Mouse (Mus musculus) liver, embryonic 12.5 days (tissue): ENCODE measurements around the gene Wwc1. TPM values are rescaled to one million over a fixed set of nuclear protein-coding genes. Genes with fewer than 3 reads are reported as not detected.

ENCODE experiments used
- ATAC-seq: fragments of 200-750 bp; cut with Nextera tagmentation; 2 replicates; pipeline ENCODE4 v1.8.0; 2017; ENCODE audit warnings: moderate number of reproducible peaks, mild to moderate bottlenecking, moderate library complexity
- H3K27ac ChIP-seq: fragments of 300-500 bp; sonication (generic); 2 replicates; pipeline ENCODE4 v1.5.1; 2016; ENCODE audit warnings: mild to moderate bottlenecking
- H3K27me3 ChIP-seq: fragments of 300-500 bp; sonication (generic); replicated peaks from 2 replicates; pipeline ENCODE4 v1.6.1; 2016; ENCODE audit warnings: mild to moderate bottlenecking, moderate library complexity
- H3K36me3 ChIP-seq: fragments of 300-500 bp; sonication (generic); 2 replicates; pipeline ENCODE4 v1.6.1; 2016; ENCODE audit warnings: mild to moderate bottlenecking, moderate library complexity
- H3K4me1 ChIP-seq: fragments of 300-500 bp; sonication (generic); 2 replicates; pipeline ENCODE4 v1.6.1; 2016
- H3K4me2 ChIP-seq: fragments of 300-500 bp; sonication (generic); 2 replicates; pipeline ENCODE4 v1.6.1; 2016; ENCODE audit warnings: mild to moderate bottlenecking, moderate library complexity
- H3K4me3 ChIP-seq: fragments of 300-500 bp; sonication (generic); 2 replicates; pipeline ENCODE4 v1.5.1; 2016; ENCODE audit warnings: mild to moderate bottlenecking, moderate library complexity
- H3K9ac ChIP-seq: fragments of 300-500 bp; sonication (generic); 2 replicates; pipeline ENCODE4 v1.6.1; 2016; ENCODE audit warnings: mild to moderate bottlenecking, moderate library complexity
- H3K9me3 ChIP-seq: fragments of 300-500 bp; sonication (generic); replicated peaks from 2 replicates; pipeline ENCODE4 v1.6.1; 2016; ENCODE audit warnings: mild to moderate bottlenecking, moderate library complexity
- WGBS: fragments of 180-500 bp; shearing (Covaris S2); methylation state at CpG from one replicate; pipeline ENCODE4 v1.1.7; 2016; ENCODE audit not compliant: insufficient replicate concordance; 5-methylcytosine and 5-hydroxymethylcytosine counted together
- polyA plus RNA-seq: library from polyadenylated mRNA; unstranded; fragments of >200 nt; fragmentation: Nextera tagmentation; extraction: Ambion mirVana; gene quantifications from 2 replicates; pipeline ENCODE4 v1.2.1, GENCODE M21; 2016

Wwc1 gene
- polyA plus RNA-seq, 1 experiment from 2014 or later = 3.0 TPM

- no peaks in the 10 kb centered on the region for H3K9me3 ChIP-seq
- no peak overlapping the region for H3K4me3 ChIP-seq
- H3K27ac ChIP-seq = no peak overlapping the region
- H3K9ac ChIP-seq = no peak overlapping the region
- H3K36me3 ChIP-seq = no peaks in the 10 kb centered on the region
- ATAC-seq = no peak
- no peak overlapping the region for H3K4me2 ChIP-seq
- WGBS = 65% methylated on average over 19 of the region's 19 CpGs
- H3K27me3 ChIP-seq = peaks cover 19% of the 10 kb centered on the region; the same call in 1 of the 2 replicates
- no peaks in the 10 kb centered on the region for H3K4me1 ChIP-seq
Observed at GRCm38 (mm10) chr11:35970806-35971705, 9.3 kb downstream of the Wwc1 start.

GRCm38 (mm10) chr11:35968291-35968690 is 12.0 kb downstream of the Wwc1 start:
- no peaks in the 10 kb centered on the region for H3K9me3 ChIP-seq
- 82% methylated on average over 10 of the region's 10 CpGs for WGBS
- no peak for ATAC-seq

GRCm38 (mm10) chr11:35963981-35964549 is 16.3 kb downstream of the Wwc1 start:
- WGBS = 68% methylated on average over 9 of the region's 9 CpGs
- no peak overlapping the region for H3K4me2 ChIP-seq
- no peaks in the 10 kb centered on the region for H3K36me3 ChIP-seq
- H3K4me1 ChIP-seq = peaks cover 7% of the 10 kb centered on the region; the same call in 1 of the 2 replicates
- ATAC-seq = no peak
- no peaks in the 10 kb centered on the region for H3K9me3 ChIP-seq
- no peak overlapping the region for H3K4me3 ChIP-seq
- H3K27me3 ChIP-seq = no peaks in the 10 kb centered on the region
- H3K9ac ChIP-seq = no peak overlapping the region
- no peak overlapping the region for H3K27ac ChIP-seq

More at GRCm38 (mm10) chr11:35968291-35968690, 12.0 kb downstream of the Wwc1 start:
- no peak overlapping the region for H3K4me2 ChIP-seq
- H3K27ac ChIP-seq = no peak overlapping the region
- no peak overlapping the region for H3K9ac ChIP-seq
- H3K4me3 ChIP-seq = no peak overlapping the region
- no peaks in the 10 kb centered on the region for H3K36me3 ChIP-seq
- peaks cover 7% of the 10 kb centered on the region; the same call in 1 of the 2 replicates for H3K4me1 ChIP-seq
- peaks cover 15% of the 10 kb centered on the region; the same call in 1 of the 2 replicates for H3K27me3 ChIP-seq

GRCm38 (mm10) chr11:35963554-35963953 is 16.8 kb downstream of the Wwc1 start:
- Histone ChIP-seq H3K9me3 (no peaks in the 10 kb centered on the region), H3K4me1 (peaks cover 7% of the 10 kb centered on the region; the same call in 1 of the 2 replicates), H3K4me2 (no peak overlapping the region), H3K27me3 (no peaks in the 10 kb centered on the region), H3K27ac (no peak overlapping the region), H3K9ac (no peak overlapping the region), H3K4me3 (no peak overlapping the region), H3K36me3 (no peaks in the 10 kb centered on the region)
- ATAC-seq = no peak
- WGBS = 38% methylated on average over 2 of the region's 2 CpGs

GRCm38 (mm10) chr11:35962431-35962830 is 17.9 kb downstream of the Wwc1 start:
- 71% methylated on average over 2 of the region's 2 CpGs for WGBS

GRCm38 (mm10) chr11:35959270-35959669 is 21.1 kb downstream of the Wwc1 start:
- WGBS = 58% methylated on average over 3 of the region's 3 CpGs
- Histone ChIP-seq H3K27ac (no peak overlapping the region), H3K27me3 (no peaks in the 10 kb centered on the region), H3K9ac (no peak overlapping the region), H3K36me3 (no peaks in the 10 kb centered on the region), H3K4me3 (no peak overlapping the region), H3K4me2 (no peak overlapping the region), H3K9me3 (no peaks in the 10 kb centered on the region), H3K4me1 (peaks cover 10% of the 10 kb centered on the region; the same call in 1 of the 2 replicates)
- no peak for ATAC-seq

More at GRCm38 (mm10) chr11:35962431-35962830, 17.9 kb downstream of the Wwc1 start:
- Histone ChIP-seq H3K9me3 (no peaks in the 10 kb centered on the region), H3K27me3 (no peaks in the 10 kb centered on the region), H3K4me3 (no peak overlapping the region), H3K36me3 (no peaks in the 10 kb centered on the region), H3K27ac (no peak overlapping the region), H3K4me2 (no peak overlapping the region), H3K4me1 (peaks cover 7% of the 10 kb centered on the region; the same call in 1 of the 2 replicates), H3K9ac (no peak overlapping the region)
- ATAC-seq = no peak

GRCm38 (mm10) chr11:35955572-35955971 is 24.8 kb downstream of the Wwc1 start:
- no peak for ATAC-seq
- 40% methylated on average over 3 of the region's 3 CpGs for WGBS
- Histone ChIP-seq H3K27ac (no peak overlapping the region), H3K27me3 (no peaks in the 10 kb centered on the region), H3K36me3 (no peaks in the 10 kb centered on the region), H3K4me2 (no peak overlapping the region), H3K9me3 (no peaks in the 10 kb centered on the region), H3K9ac (no peak overlapping the region), H3K4me1 (0 out of 2 replicates have a peak, but pooled peaks cover 3% of the 10 kb centered on the region), H3K4me3 (no peak overlapping the region)

GRCm38 (mm10) chr11:35953179-35953578 is 27.1 kb downstream of the Wwc1 start:
- no peak for ATAC-seq
- Histone ChIP-seq H3K36me3 (no peaks in the 10 kb centered on the region), H3K9me3 (no peaks in the 10 kb centered on the region), H3K4me1 (peaks cover 21% of the 10 kb centered on the region), H3K4me2 (no peak overlapping the region), H3K4me3 (no peak overlapping the region), H3K27ac (no peak overlapping the region), H3K9ac (no peak overlapping the region), H3K27me3 (no peaks in the 10 kb centered on the region)
- WGBS = 60% methylated on average over 4 of the region's 4 CpGs

GRCm38 (mm10) chr11:35951727-35952065 is 28.6 kb downstream of the Wwc1 start:
- peak; percentile 66 for ATAC-seq
- H3K27ac ChIP-seq = peak overlapping the region; percentile 74; the same call in 1 of the 2 replicates
- H3K9ac ChIP-seq = no peak overlapping the region
- H3K27me3 ChIP-seq = no peaks in the 10 kb centered on the region
- no peak overlapping the region for H3K4me2 ChIP-seq
- no peak overlapping the region for H3K4me3 ChIP-seq
- H3K36me3 ChIP-seq = no peaks in the 10 kb centered on the region
- WGBS = 45% methylated on average over 4 of the region's 4 CpGs
- H3K4me1 ChIP-seq = peaks cover 28% of the 10 kb centered on the region
- H3K9me3 ChIP-seq = no peaks in the 10 kb centered on the region

GRCm38 (mm10) chr11:35951058-35951726 is 29.1 kb downstream of the Wwc1 start:
- peak; percentile 62 for ATAC-seq
- Histone ChIP-seq H3K27ac (peak overlapping the region; percentile 74), H3K4me3 (no peak overlapping the region), H3K4me1 (peaks cover 28% of the 10 kb centered on the region), H3K9me3 (no peaks in the 10 kb centered on the region), H3K4me2 (no peak overlapping the region), H3K27me3 (no peaks in the 10 kb centered on the region), H3K9ac (no peak overlapping the region), H3K36me3 (no peaks in the 10 kb centered on the region)
- 71% methylated on average over 15 of the region's 15 CpGs for WGBS

- H3K27ac ChIP-seq = peak overlapping the region; percentile 74
Observed at GRCm38 (mm10) chr11:35950466-35950865, 29.9 kb downstream of the Wwc1 start.

GRCm38 (mm10) chr11:35950011-35950410 is 30.3 kb downstream of the Wwc1 start:
- no peak overlapping the region for H3K4me2 ChIP-seq
- H3K4me1 ChIP-seq = peaks cover 25% of the 10 kb centered on the region
- no peak for ATAC-seq
- H3K27ac ChIP-seq = 0 out of 2 replicates have a peak overlapping the region, but pooled peaks have one; percentile 74
- H3K27me3 ChIP-seq = no peaks in the 10 kb centered on the region
- WGBS = 68% methylated on average over 3 of the region's 3 CpGs
- no peaks in the 10 kb centered on the region for H3K36me3 ChIP-seq
- no peak overlapping the region for H3K4me3 ChIP-seq
- H3K9me3 ChIP-seq = no peaks in the 10 kb centered on the region
- no peak overlapping the region for H3K9ac ChIP-seq

More at GRCm38 (mm10) chr11:35950466-35950865, 29.9 kb downstream of the Wwc1 start:
- ATAC-seq = no peak
- Histone ChIP-seq H3K27me3 (no peaks in the 10 kb centered on the region), H3K36me3 (no peaks in the 10 kb centered on the region), H3K9ac (no peak overlapping the region), H3K4me1 (peaks cover 26% of the 10 kb centered on the region), H3K4me2 (no peak overlapping the region), H3K4me3 (no peak overlapping the region), H3K9me3 (no peaks in the 10 kb centered on the region)
- 60% methylated on average over 7 of the region's 7 CpGs for WGBS
